Mouse (Mus musculus) forebrain, embryonic 13.5 days (tissue): ENCODE results near the gene Eif4e. TPM values are rescaled to one million over a fixed set of nuclear protein-coding genes. Genes with fewer than 3 reads are reported as not detected.
A peak's percentile ranks its signal among the peaks of the same experiment; 100 is the strongest.
"Not testable (repeated sequence)": the region's sequence is repeated elsewhere in the genome, so short reads cannot be mapped to it uniquely, and the experiment has no call there.

ENCODE experiments used
- ATAC-seq: fragments of 200-750 bp; cut with Nextera tagmentation; 2 replicates; pipeline ENCODE4 v1.8.0; 2017
- H3K27ac ChIP-seq: fragments of 300-500 bp; sonication (generic); 2 replicates; pipeline ENCODE4 v1.5.1; 2015; ENCODE audit warnings: inconsistent platforms, mild to moderate bottlenecking, moderate library complexity
- H3K27me3 ChIP-seq: fragments of 300-500 bp; sonication (generic); 2 replicates; pipeline ENCODE4 v1.6.1; 2015; ENCODE audit warnings: mild to moderate bottlenecking, inconsistent platforms
- H3K36me3 ChIP-seq: fragments of 300-500 bp; sonication (generic); 2 replicates; pipeline ENCODE4 v1.6.1; 2015; ENCODE audit warnings: mild to moderate bottlenecking, inconsistent platforms; ENCODE audit not compliant: poor library complexity, severe bottlenecking
- H3K4me1 ChIP-seq: fragments of 300-500 bp; sonication (generic); 2 replicates; pipeline ENCODE4 v1.6.1; 2015; ENCODE audit warnings: inconsistent platforms
- H3K4me2 ChIP-seq: fragments of 300-500 bp; sonication (generic); 2 replicates; pipeline ENCODE4 v1.6.1; 2015; ENCODE audit warnings: inconsistent platforms, mild to moderate bottlenecking, moderate library complexity
- H3K4me3 ChIP-seq: fragments of 300-500 bp; sonication (generic); 2 replicates; pipeline ENCODE4 v1.5.1; 2015; ENCODE audit warnings: mild to moderate bottlenecking, inconsistent platforms
- H3K9ac ChIP-seq: fragments of 300-500 bp; sonication (generic); 2 replicates; pipeline ENCODE4 v1.6.1; 2015; ENCODE audit warnings: mild to moderate bottlenecking, inconsistent platforms
- H3K9me3 ChIP-seq: fragments of 300-500 bp; sonication (generic); replicated peaks from 2 replicates; pipeline ENCODE4 v1.6.1; 2016; ENCODE audit warnings: inconsistent platforms
- WGBS: fragments of 180-500 bp; shearing (Covaris S2); methylation state at CpG from one replicate; pipeline ENCODE4 v1.1.7; 2015; 5-methylcytosine and 5-hydroxymethylcytosine counted together
- polyA plus RNA-seq: library from polyadenylated mRNA; unstranded; fragments of >200 nt; fragmentation: Nextera tagmentation; extraction: Ambion mirVana; gene quantifications from 2 replicates; pipeline ENCODE4 v1.2.1, GENCODE M21; 2015

Eif4e gene
- polyA plus RNA-seq, 1 experiment from 2014 or later, result 378 TPM

GRCm38 (mm10) chr3:138549045-138549444 is 23.1 kb downstream of the Eif4e start:
- H3K4me3 ChIP-seq, result no peak overlapping the region
- ATAC-seq, result no peak
- H3K4me1 ChIP-seq, result peaks cover 5% of the 10 kb centered on the region; the same call in 1 of the 2 replicates
- H3K9me3 ChIP-seq, result no peaks in the 10 kb centered on the region
- WGBS, result 83% methylated on average over 4 of the region's 4 CpGs
- no peaks in the 10 kb centered on the region for H3K27me3 ChIP-seq
- no peak overlapping the region for H3K4me2 ChIP-seq
- no peak overlapping the region for H3K27ac ChIP-seq
- H3K9ac ChIP-seq, result no peak overlapping the region
- H3K36me3 ChIP-seq, result peaks cover 40% of the 10 kb centered on the region

- Histone ChIP-seq H3K27ac (no peak overlapping the region), H3K9ac (no peak overlapping the region), H3K36me3 (peaks cover 48% of the 10 kb centered on the region), H3K27me3 (no peaks in the 10 kb centered on the region), H3K4me1 (no peaks in the 10 kb centered on the region), H3K9me3 (no peaks in the 10 kb centered on the region), H3K4me2 (no peak overlapping the region), H3K4me3 (no peak overlapping the region)
- 93% methylated on average over 19 of the region's 19 CpGs for WGBS
- ATAC-seq, result no peak
Measured at GRCm38 (mm10) chr3:138550336-138551123, 24.6 kb downstream of the Eif4e start.

GRCm38 (mm10) chr3:138555279-138555678 is 29.3 kb downstream of the Eif4e start:
- H3K4me2 ChIP-seq, ATAC-seq, H3K9ac ChIP-seq, H3K4me3 ChIP-seq, H3K27me3 ChIP-seq, H3K9me3 ChIP-seq, H3K4me1 ChIP-seq, H3K27ac ChIP-seq: not testable (repeated sequence)
- WGBS, result 95% methylated on average over 8 of the region's 8 CpGs
- H3K36me3 ChIP-seq, result peaks cover 66% of the 10 kb centered on the region

- no peak overlapping the region for H3K27ac ChIP-seq
- no peak overlapping the region for H3K4me2 ChIP-seq
- no peak overlapping the region for H3K9ac ChIP-seq
- no peaks in the 10 kb centered on the region for H3K9me3 ChIP-seq
- ATAC-seq, result peak; percentile 52
- H3K4me3 ChIP-seq, result no peak overlapping the region
- WGBS, result 70% methylated on average over 4 of the region's 4 CpGs
- H3K36me3 ChIP-seq, result peaks cover 45% of the 10 kb centered on the region
- no peaks in the 10 kb centered on the region for H3K27me3 ChIP-seq
- no peaks in the 10 kb centered on the region for H3K4me1 ChIP-seq
Measured at GRCm38 (mm10) chr3:138558529-138558928, 32.5 kb downstream of the Eif4e start.

GRCm38 (mm10) chr3:138560242-138560641 is 34.3 kb downstream of the Eif4e start:
- Histone ChIP-seq H3K4me3 (no peak overlapping the region), H3K4me1 (no peaks in the 10 kb centered on the region), H3K9me3 (no peaks in the 10 kb centered on the region), H3K4me2 (no peak overlapping the region), H3K36me3 (peaks cover 40% of the 10 kb centered on the region), H3K9ac (no peak overlapping the region), H3K27ac (no peak overlapping the region), H3K27me3 (no peaks in the 10 kb centered on the region)
- 76% methylated on average over 5 of the region's 5 CpGs for WGBS
- ATAC-seq, result no peak

- Histone ChIP-seq H3K36me3 (peaks cover 33% of the 10 kb centered on the region), H3K9me3 (no peaks in the 10 kb centered on the region), H3K27ac (no peak overlapping the region)
Measured at GRCm38 (mm10) chr3:138560886-138561285, 34.9 kb downstream of the Eif4e start.

GRCm38 (mm10) chr3:138578867-138579266 is 52.9 kb downstream of the Eif4e start:
- ATAC-seq, result no peak
- WGBS, result 93% methylated on average over 10 of the region's 10 CpGs
- no peak overlapping the region for H3K4me3 ChIP-seq

More at GRCm38 (mm10) chr3:138560886-138561285, 34.9 kb downstream of the Eif4e start:
- Histone ChIP-seq H3K4me2 (no peak overlapping the region), H3K4me1 (no peaks in the 10 kb centered on the region), H3K4me3 (no peak overlapping the region), H3K9ac (no peak overlapping the region), H3K27me3 (no peaks in the 10 kb centered on the region)
- WGBS, result 74% methylated on average over 3 of the region's 3 CpGs
- ATAC-seq, result no peak

GRCm38 (mm10) chr3:138586213-138586612 is 60.2 kb downstream of the Eif4e start:
- Histone ChIP-seq H3K9me3 (peaks cover 8% of the 10 kb centered on the region; the same call in 1 of the 2 replicates), H3K9ac (no peak overlapping the region), H3K4me3 (no peak overlapping the region), H3K4me1 (peaks cover 5% of the 10 kb centered on the region; the same call in 1 of the 2 replicates), H3K36me3 (no peaks in the 10 kb centered on the region), H3K4me2 (no peak overlapping the region), H3K27ac (no peak overlapping the region), H3K27me3 (no peaks in the 10 kb centered on the region)
- no peak for ATAC-seq
- 30% methylated on average over 7 of the region's 7 CpGs for WGBS

More at GRCm38 (mm10) chr3:138578867-138579266, 52.9 kb downstream of the Eif4e start:
- Histone ChIP-seq H3K9me3 (peaks cover 8% of the 10 kb centered on the region), H3K9ac (no peak overlapping the region), H3K36me3 (no peaks in the 10 kb centered on the region), H3K27me3 (no peaks in the 10 kb centered on the region), H3K4me2 (no peak overlapping the region), H3K27ac (no peak overlapping the region), H3K4me1 (no peaks in the 10 kb centered on the region)

- Histone ChIP-seq H3K27ac (no peak overlapping the region), H3K9ac (no peak overlapping the region), H3K9me3 (peaks cover 8% of the 10 kb centered on the region; the same call in 1 of the 2 replicates), H3K4me3 (no peak overlapping the region), H3K4me1 (peaks cover 5% of the 10 kb centered on the region; the same call in 1 of the 2 replicates), H3K27me3 (no peaks in the 10 kb centered on the region), H3K4me2 (no peak overlapping the region), H3K36me3 (no peaks in the 10 kb centered on the region)
- ATAC-seq, result no peak
- WGBS, result 92% methylated on average over 4 of the region's 4 CpGs
Measured at GRCm38 (mm10) chr3:138587137-138587536, 61.2 kb downstream of the Eif4e start.

GRCm38 (mm10) chr3:138588001-138588400 is 62.0 kb downstream of the Eif4e start:
- H3K4me1 ChIP-seq, result peaks cover 5% of the 10 kb centered on the region; the same call in 1 of the 2 replicates
- no peaks in the 10 kb centered on the region for H3K36me3 ChIP-seq
- 88% methylated on average over 9 of the region's 9 CpGs for WGBS
- no peaks in the 10 kb centered on the region for H3K27me3 ChIP-seq
- no peak overlapping the region for H3K4me3 ChIP-seq
- no peak overlapping the region for H3K27ac ChIP-seq
- ATAC-seq, result no peak
- no peak overlapping the region for H3K9ac ChIP-seq
- no peak overlapping the region for H3K4me2 ChIP-seq
- H3K9me3 ChIP-seq, result peaks cover 5% of the 10 kb centered on the region; the same call in 1 of the 2 replicates

- Histone ChIP-seq H3K36me3 (no peaks in the 10 kb centered on the region), H3K4me1 (peaks cover 5% of the 10 kb centered on the region; the same call in 1 of the 2 replicates), H3K27me3 (no peaks in the 10 kb centered on the region), H3K9ac (no peak overlapping the region), H3K9me3 (no peaks in the 10 kb centered on the region), H3K4me2 (no peak overlapping the region), H3K4me3 (no peak overlapping the region), H3K27ac (no peak overlapping the region)
- 90% methylated on average over 4 of the region's 4 CpGs for whole genome bisulfite sequencing
- ATAC-seq, result no peak
Measured at GRCm38 (mm10) chr3:138591002-138591401, 65.0 kb downstream of the Eif4e start.

- WGBS, result 82% methylated on average over 7 of the region's 7 CpGs
- no peak overlapping the region for H3K27ac ChIP-seq
- ATAC-seq, result no peak
Measured at GRCm38 (mm10) chr3:138591806-138592365, 65.9 kb downstream of the Eif4e start.

More at GRCm38 (mm10) chr3:138591806-138592365, 65.9 kb downstream of the Eif4e start:
- no peaks in the 10 kb centered on the region for H3K9me3 ChIP-seq
- H3K9ac ChIP-seq, result no peak overlapping the region
- H3K4me1 ChIP-seq, result no peaks in the 10 kb centered on the region
- H3K36me3 ChIP-seq, result no peaks in the 10 kb centered on the region
- no peaks in the 10 kb centered on the region for H3K27me3 ChIP-seq
- H3K4me2 ChIP-seq, result no peak overlapping the region
- no peak overlapping the region for H3K4me3 ChIP-seq
